Mouse (Mus musculus): ENCODE measurements around the gene Cdk1. TPM values are rescaled to one million over a fixed set of nuclear protein-coding genes. Genes with fewer than 3 reads are reported as not detected.

Gene Cdk1
- polyA plus RNA-seq, 1 experiment from 2014 or later: 434 TPM

DNA sequence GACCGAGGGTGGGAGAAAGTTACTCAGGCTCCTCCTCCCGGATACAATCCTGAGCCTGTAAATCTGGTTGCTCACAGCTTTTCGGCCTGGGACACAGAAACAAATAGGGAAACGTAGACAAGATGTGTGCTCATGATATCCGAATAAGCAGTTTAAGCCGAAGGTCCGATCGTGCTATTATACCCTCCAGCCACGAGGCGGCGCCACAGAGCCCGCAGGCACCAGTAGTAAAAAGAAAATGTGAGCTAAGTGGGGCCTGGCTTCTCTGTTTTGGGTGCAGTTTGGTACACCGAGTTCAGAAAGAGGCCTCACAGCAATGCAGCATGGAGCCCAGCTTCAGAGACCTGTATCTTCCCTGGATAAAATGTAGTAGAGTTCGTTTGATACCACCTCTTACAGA, 46.5 kb downstream of the Cdk1 start:
- no peak overlapping the region for H3K4me3 ChIP-seq (replicated peaks)
- no peak overlapping the region for H3K4me2 ChIP-seq
- no peaks in the 10 kb centered on the region for H3K9me3 ChIP-seq
- no peak overlapping the region for H3K9ac ChIP-seq (replicated peaks)
- H3K36me3 ChIP-seq: no peaks in the 10 kb centered on the region
- H3K27ac ChIP-seq: no peak overlapping the region
- WGBS: 52% methylated on average over 14 of the region's 14 CpGs
- ATAC-seq (ENCODE audit: insufficient number of reproducible peaks, insufficient read depth, low FRiP score, low TSS enrichment, low read depth): no peak
- no peaks in the 10 kb centered on the region for H3K27me3 ChIP-seq
- peaks cover 9% of the 10 kb centered on the region for H3K4me1 ChIP-seq (replicated peaks)

DNA sequence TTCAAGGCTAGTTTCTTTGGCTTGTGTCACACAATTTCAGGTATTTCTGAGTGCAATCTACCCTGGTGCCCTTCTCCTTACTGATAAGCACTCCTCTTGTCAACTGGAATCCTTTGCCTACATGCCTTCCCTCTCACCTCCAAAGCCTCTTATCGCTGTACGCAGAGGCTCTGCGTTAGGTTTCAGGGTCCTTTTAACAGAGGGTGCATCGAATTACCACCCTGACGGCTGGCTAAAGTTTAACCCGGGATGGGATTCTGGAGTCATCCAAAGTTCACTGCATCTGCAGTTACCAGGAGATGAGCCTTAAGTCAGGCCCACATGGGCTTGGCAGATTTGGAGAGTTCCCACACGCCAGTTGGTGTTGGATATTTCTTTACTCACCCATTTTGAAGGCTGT, 47.1 kb downstream of the Cdk1 start:
- H3K9me3 ChIP-seq: no peaks in the 10 kb centered on the region
- WGBS: 37% methylated on average over 7 of the region's 7 CpGs
- H3K27ac ChIP-seq: no peak overlapping the region
- no peak for ATAC-seq (ENCODE audit: insufficient number of reproducible peaks, insufficient read depth, low FRiP score, low TSS enrichment, low read depth)
- H3K4me3 ChIP-seq (replicated peaks): no peak overlapping the region
- H3K4me1 ChIP-seq (replicated peaks): peaks cover 9% of the 10 kb centered on the region
- no peaks in the 10 kb centered on the region for H3K27me3 ChIP-seq
- no peak overlapping the region for H3K9ac ChIP-seq (replicated peaks)
- H3K4me2 ChIP-seq: no peak overlapping the region
- H3K36me3 ChIP-seq: no peaks in the 10 kb centered on the region

DNA sequence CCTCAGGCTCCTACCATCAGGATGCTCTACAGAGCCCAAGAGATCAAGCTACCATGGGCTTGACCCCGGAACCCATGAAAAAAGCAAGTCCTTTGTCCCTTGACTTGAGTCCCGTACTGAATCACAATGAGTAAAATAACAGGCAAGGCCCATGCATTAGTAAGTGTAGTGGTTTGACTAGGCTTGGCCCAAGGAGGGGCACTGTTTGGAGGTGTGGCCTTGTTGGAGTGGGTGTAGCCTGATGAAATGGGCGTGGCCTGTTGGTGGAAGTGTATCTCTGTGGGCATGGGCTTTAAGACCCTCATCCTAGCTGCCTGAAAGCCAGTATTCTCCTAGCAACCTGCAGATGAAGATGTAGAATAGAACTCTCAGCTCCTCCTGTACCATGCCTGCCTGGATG, 47.9 kb downstream of the Cdk1 start:
- H3K9ac ChIP-seq (replicated peaks): no peak overlapping the region

DNA sequence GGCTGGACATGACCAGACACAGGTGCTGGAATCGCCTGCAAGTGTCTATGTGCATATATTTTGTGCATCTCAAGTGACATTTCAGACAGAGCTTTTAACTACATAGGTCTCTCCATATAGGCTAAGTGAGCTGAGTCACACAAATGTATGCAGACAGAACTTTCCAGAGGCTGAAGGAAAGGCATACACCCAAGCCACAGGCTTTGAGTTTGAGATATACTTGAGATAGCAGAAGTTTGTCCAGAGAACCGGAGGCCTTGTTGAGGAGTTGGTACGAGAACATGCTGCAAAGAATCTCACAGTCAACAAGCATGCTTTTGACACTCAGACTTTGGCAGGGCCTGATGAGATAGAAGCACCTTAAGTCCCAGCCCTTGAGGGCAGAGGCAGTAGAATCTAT, 50.1 kb downstream of the Cdk1 start:
- Histone ChIP-seq H3K4me3 (replicated peaks) (no peak overlapping the region), H3K27me3 (no peaks in the 10 kb centered on the region), H3K9ac (replicated peaks) (no peak overlapping the region), H3K36me3 (no peaks in the 10 kb centered on the region), H3K9me3 (no peaks in the 10 kb centered on the region), H3K4me1 (replicated peaks) (peaks cover 9% of the 10 kb centered on the region), H3K4me2 (no peak overlapping the region), H3K27ac (no peak overlapping the region)
- WGBS: 91% methylated on average over 3 of the region's 3 CpGs
- no peak for ATAC-seq (ENCODE audit: insufficient number of reproducible peaks, insufficient read depth, low FRiP score, low TSS enrichment, low read depth)

More for the DNA sequence above, 47.9 kb downstream of the Cdk1 start:
- ATAC-seq (ENCODE audit: insufficient number of reproducible peaks, insufficient read depth, low FRiP score, low TSS enrichment, low read depth): no peak
- Histone ChIP-seq H3K36me3 (no peaks in the 10 kb centered on the region), H3K4me2 (no peak overlapping the region), H3K4me1 (replicated peaks) (peaks cover 9% of the 10 kb centered on the region), H3K27me3 (no peaks in the 10 kb centered on the region), H3K9me3 (no peaks in the 10 kb centered on the region), H3K4me3 (replicated peaks) (no peak overlapping the region), H3K27ac (no peak overlapping the region)
- 90% methylated on average over 3 of the region's 3 CpGs for WGBS

DNA sequence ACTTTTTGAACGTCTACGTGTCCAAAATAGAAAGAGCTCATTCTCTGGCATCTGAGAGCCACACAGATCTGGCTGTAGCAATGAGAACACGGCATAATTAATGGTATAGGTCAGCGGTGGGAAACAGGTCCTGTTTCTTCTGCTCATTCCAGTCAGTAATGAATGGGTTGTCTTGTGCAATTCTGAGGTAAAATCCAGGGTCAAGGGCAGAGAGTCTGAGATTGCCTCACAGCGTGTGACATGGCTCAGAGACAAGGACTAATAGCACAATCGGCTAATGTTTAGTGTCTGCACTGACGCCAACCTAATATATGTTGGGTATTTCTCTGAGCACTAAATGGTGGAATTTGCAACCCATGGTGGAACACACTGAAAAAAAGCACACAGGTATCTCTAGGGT, 52.8 kb downstream of the Cdk1 start:
- Histone ChIP-seq H3K27ac (no peak overlapping the region), H3K36me3 (no peaks in the 10 kb centered on the region), H3K4me2 (no peak overlapping the region), H3K4me1 (replicated peaks) (no peaks in the 10 kb centered on the region), H3K4me3 (replicated peaks) (no peak overlapping the region), H3K9me3 (no peaks in the 10 kb centered on the region), H3K9ac (replicated peaks) (no peak overlapping the region), H3K27me3 (no peaks in the 10 kb centered on the region)
- WGBS: 90% methylated on average over 7 of the region's 7 CpGs
- ATAC-seq (ENCODE audit: insufficient number of reproducible peaks, insufficient read depth, low FRiP score, low TSS enrichment, low read depth): no peak

DNA sequence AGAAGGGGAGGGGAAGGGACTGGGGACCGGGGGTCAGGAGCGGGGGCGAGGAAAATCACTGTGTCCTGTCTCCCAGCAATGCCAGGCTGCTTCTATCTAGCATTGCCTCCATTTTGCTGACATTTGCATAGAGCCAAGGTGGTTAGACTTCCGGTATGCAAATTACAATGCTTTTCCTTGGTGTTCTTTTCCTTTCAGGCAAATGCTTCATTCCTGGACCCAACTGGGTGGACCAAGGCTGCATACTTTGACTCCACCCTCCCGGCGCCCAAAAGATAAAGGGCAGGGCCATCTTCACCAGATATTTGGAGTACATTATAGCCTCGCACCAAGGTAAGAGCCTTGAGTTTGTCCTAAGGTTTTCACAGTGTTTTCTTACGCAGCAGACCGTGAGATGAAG, 56.8 kb downstream of the Cdk1 start:
- Histone ChIP-seq H3K27me3 (no peaks in the 10 kb centered on the region), H3K27ac (no peak overlapping the region), H3K4me2 (no peak overlapping the region), H3K9ac (replicated peaks) (no peak overlapping the region), H3K4me3 (replicated peaks) (no peak overlapping the region), H3K4me1 (replicated peaks) (no peaks in the 10 kb centered on the region), H3K9me3 (no peaks in the 10 kb centered on the region), H3K36me3 (peaks cover under 1% of the 10 kb centered on the region; the same call in 1 of the 2 replicates)
- WGBS: 85% methylated on average over 9 of the region's 9 CpGs
- ATAC-seq (ENCODE audit: insufficient number of reproducible peaks, insufficient read depth, low FRiP score, low TSS enrichment, low read depth): no peak

DNA sequence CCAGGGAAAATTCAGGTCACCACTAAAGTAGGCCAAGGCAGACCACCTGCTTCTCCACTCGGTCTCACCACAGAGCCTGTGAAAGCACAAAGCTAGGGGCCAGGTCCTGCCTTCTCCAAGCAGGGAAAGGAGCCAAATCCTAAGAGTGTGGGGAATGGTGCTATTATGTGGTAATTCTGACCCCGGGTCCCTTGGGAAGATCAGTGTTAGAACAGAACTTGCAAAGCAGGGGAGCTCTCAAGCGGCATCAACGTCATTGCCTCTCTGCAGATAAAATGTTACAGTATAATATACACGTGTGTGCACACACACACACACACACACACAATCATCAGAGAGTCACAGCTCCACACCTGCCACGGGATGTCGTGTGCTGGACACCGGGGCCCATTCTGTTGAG, 62.0 kb downstream of the Cdk1 start:
- WGBS: 93% methylated on average over 8 of the region's 8 CpGs
- Histone ChIP-seq H3K27me3 (no peaks in the 10 kb centered on the region), H3K4me1 (replicated peaks) (no peaks in the 10 kb centered on the region), H3K9ac (replicated peaks) (no peak overlapping the region), H3K4me3 (replicated peaks) (no peak overlapping the region), H3K9me3 (no peaks in the 10 kb centered on the region), H3K4me2 (no peak overlapping the region), H3K36me3 (peaks cover 52% of the 10 kb centered on the region), H3K27ac (no peak overlapping the region)
- ATAC-seq (ENCODE audit: insufficient number of reproducible peaks, insufficient read depth, low FRiP score, low TSS enrichment, low read depth): no peak

DNA sequence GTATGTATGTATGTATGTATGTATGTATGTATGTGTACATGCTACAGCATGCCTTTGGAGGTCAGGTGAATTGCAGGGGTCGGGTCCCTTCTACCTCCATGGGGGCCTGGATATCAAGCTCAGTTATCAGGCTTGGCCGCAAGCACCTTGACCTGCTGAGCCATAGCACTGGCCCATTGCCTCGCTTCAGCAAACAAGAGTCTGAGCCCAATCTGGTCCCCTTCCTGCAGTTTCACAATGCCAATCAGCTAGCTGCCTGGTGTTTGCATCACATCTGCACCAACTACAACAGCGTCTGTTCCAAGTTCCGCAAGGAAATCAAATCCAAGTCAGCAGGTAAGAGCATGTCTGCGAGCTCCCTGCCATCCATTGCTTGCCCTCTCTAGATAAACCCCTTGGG, 64.0 kb downstream of the Cdk1 start:
- H3K9ac ChIP-seq (replicated peaks): no peak overlapping the region
- no peak for ATAC-seq (ENCODE audit: insufficient number of reproducible peaks, insufficient read depth, low FRiP score, low TSS enrichment, low read depth)
- H3K27me3 ChIP-seq: no peaks in the 10 kb centered on the region
- H3K4me3 ChIP-seq (replicated peaks): no peak overlapping the region
- H3K27ac ChIP-seq: no peak overlapping the region
- H3K4me1 ChIP-seq (replicated peaks): no peaks in the 10 kb centered on the region
- 88% methylated on average over 6 of the region's 6 CpGs for WGBS
- H3K36me3 ChIP-seq: peaks cover 72% of the 10 kb centered on the region
- H3K4me2 ChIP-seq: no peak overlapping the region
- H3K9me3 ChIP-seq: no peaks in the 10 kb centered on the region

DNA sequence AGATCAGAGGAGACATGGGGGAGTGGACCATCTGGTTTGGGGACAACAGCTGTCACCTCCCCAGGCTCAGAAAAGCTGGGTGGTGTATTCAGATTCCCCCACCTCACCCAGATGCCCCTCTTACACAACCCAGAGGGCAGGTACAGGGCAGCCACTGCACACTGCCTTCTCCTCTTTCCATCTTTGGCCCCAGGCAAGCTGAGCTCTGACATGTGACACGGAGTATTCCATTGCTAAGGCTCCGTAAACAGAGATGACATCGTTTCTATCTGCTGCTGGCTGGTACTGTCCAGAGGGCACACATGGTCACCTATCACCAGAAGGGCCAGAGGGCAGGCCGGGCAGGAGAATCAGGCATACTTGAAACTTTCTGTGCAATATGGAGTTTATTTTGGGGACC, 64.7 kb downstream of the Cdk1 start:
- H3K4me2 ChIP-seq: no peak overlapping the region
- H3K27me3 ChIP-seq: peaks cover 4% of the 10 kb centered on the region; the same call in 1 of the 2 replicates
- 90% methylated on average over 4 of the region's 4 CpGs for WGBS
- H3K4me3 ChIP-seq (replicated peaks): no peak overlapping the region
- no peaks in the 10 kb centered on the region for H3K4me1 ChIP-seq (replicated peaks)
- H3K9ac ChIP-seq (replicated peaks): no peak overlapping the region
- no peak overlapping the region for H3K27ac ChIP-seq
- H3K9me3 ChIP-seq: no peaks in the 10 kb centered on the region
- peaks cover 77% of the 10 kb centered on the region for H3K36me3 ChIP-seq
- no peak for ATAC-seq (ENCODE audit: insufficient number of reproducible peaks, insufficient read depth, low FRiP score, low TSS enrichment, low read depth)

DNA sequence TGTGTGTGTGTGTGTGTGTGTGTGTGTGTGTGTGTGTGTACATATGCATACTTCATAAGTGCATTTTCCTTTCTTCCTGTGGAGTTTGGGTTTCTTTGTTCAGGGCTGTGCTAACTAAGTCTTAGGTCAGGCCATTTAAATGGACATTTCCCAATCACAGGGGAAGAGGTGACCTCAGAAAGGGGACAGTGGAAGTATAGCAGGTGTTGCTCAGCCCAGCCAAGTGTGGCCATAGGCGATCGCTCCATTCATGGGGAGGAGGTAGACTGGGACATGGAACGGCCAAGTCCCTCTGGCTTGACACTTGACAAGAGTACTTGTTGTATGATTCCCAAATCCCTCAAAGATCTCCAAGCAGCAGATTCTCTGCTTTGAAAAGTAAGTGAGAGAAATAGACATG, 65.8 kb downstream of the Cdk1 start:
- Histone ChIP-seq H3K36me3 (peaks cover 88% of the 10 kb centered on the region), H3K4me3 (replicated peaks) (no peak overlapping the region), H3K4me2 (no peak overlapping the region), H3K27me3 (peaks cover 6% of the 10 kb centered on the region; the same call in 1 of the 2 replicates), H3K4me1 (replicated peaks) (no peaks in the 10 kb centered on the region), H3K9ac (replicated peaks) (no peak overlapping the region), H3K27ac (no peak overlapping the region), H3K9me3 (no peaks in the 10 kb centered on the region)
- no peak for ATAC-seq (ENCODE audit: insufficient number of reproducible peaks, insufficient read depth, low FRiP score, low TSS enrichment, low read depth)
- WGBS: 94% methylated on average over 3 of the region's 3 CpGs

Measured in limb, embryonic 12.5 days (tissue).